Mouse (Mus musculus) heart, embryonic 15.5 days (tissue): ENCODE measurements around the gene Fancg. TPM values are rescaled to one million over a fixed set of nuclear protein-coding genes. Genes with fewer than 3 reads are reported as not detected.
A peak's percentile ranks its signal among the peaks of the same experiment; 100 is the strongest.

Experiments used
- ATAC-seq: fragments of 200-750 bp; cut with Nextera tagmentation; replicated peaks from 2 replicates; pipeline ENCODE4 v1.8.0; 2017; ENCODE audit warnings: low read depth, moderate TSS enrichment; ENCODE audit not compliant: insufficient number of reproducible peaks, insufficient read depth, low FRiP score
- H3K27ac ChIP-seq: fragments of 300-500 bp; sonication (generic); 2 replicates; pipeline ENCODE4 v1.5.1; 2015; ENCODE audit warnings: mild to moderate bottlenecking, inconsistent platforms
- H3K27me3 ChIP-seq: fragments of 300-500 bp; sonication (generic); 2 replicates; pipeline ENCODE4 v1.6.1; 2015; ENCODE audit warnings: inconsistent platforms
- H3K36me3 ChIP-seq: fragments of 300-500 bp; sonication (generic); 2 replicates; pipeline ENCODE4 v1.6.1; 2015; ENCODE audit warnings: mild to moderate bottlenecking, inconsistent platforms
- H3K4me1 ChIP-seq: fragments of 300-500 bp; sonication (generic); replicated peaks from 2 replicates; pipeline ENCODE4 v1.6.1; 2015; ENCODE audit warnings: inconsistent platforms
- H3K4me2 ChIP-seq: fragments of 300-500 bp; sonication (generic); 2 replicates; pipeline ENCODE4 v1.6.1; 2015; ENCODE audit warnings: inconsistent platforms, mild to moderate bottlenecking, moderate library complexity
- H3K4me3 ChIP-seq: fragments of 300-500 bp; sonication (generic); 2 replicates; pipeline ENCODE4 v1.5.1; 2015; ENCODE audit warnings: mild to moderate bottlenecking, inconsistent platforms
- H3K9ac ChIP-seq: fragments of 300-500 bp; sonication (generic); 2 replicates; pipeline ENCODE4 v1.6.1; 2015; ENCODE audit warnings: mild to moderate bottlenecking, inconsistent platforms
- H3K9me3 ChIP-seq: fragments of 300-500 bp; sonication (generic); replicated peaks from 2 replicates; pipeline ENCODE4 v1.6.1; 2016; ENCODE audit warnings: inconsistent platforms
- whole genome bisulfite sequencing: fragments of 180-500 bp; shearing (Covaris S2); methylation state at CpG from one replicate; pipeline ENCODE4 v1.1.7; 2015; ENCODE audit warnings: mixed read lengths; 5-methylcytosine and 5-hydroxymethylcytosine counted together
- polyA plus RNA-seq: library from polyadenylated mRNA; unstranded; fragments of >200 nt; fragmentation: Nextera tagmentation; extraction: Ambion mirVana; gene quantifications from 2 replicates; pipeline ENCODE4 v1.2.1, GENCODE M21; 2015

Fancg gene
- polyA plus RNA-seq, 1 experiment from 2014 or later: 9.8 TPM

DNA sequence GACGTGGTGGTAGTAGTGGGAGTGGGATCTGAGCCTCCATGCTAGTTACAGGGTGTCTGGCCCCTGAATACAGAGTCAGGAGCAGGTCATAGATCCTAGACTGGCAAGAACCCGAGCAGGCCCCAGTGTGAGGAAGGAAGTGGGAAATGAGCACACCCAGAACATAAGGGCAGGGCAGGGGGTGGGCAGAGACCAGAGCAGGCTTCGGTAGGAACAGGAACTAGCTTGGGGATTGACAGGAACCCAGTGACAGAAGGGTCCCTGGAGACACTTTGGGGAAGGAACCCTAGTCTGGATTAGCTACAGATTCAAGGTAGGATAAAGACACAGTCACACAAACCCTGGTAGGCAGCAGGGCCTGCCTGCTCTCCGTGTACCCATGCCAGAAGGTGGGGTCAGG lies 34.4 kb upstream of the Fancg start:
- Histone ChIP-seq H3K27ac (peak overlapping the region; percentile 81), H3K4me2 (peak overlapping the region; percentile 82), H3K27me3 (no peaks in the 10 kb centered on the region), H3K9me3 (no peaks in the 10 kb centered on the region), H3K4me1 (peaks cover 34% of the 10 kb centered on the region), H3K36me3 (no peaks in the 10 kb centered on the region), H3K9ac (peak overlapping the region; percentile 47), H3K4me3 (peak overlapping the region; percentile 72)
- 25% methylated on average over 4 of the region's 4 CpGs for WGBS
- no peak for ATAC-seq

GRCm38 (mm10) chr4:43043644-43044357 lies 33.5 kb upstream of the Fancg start:
- Histone ChIP-seq H3K4me3 (peak overlapping the region; percentile 72), H3K9me3 (no peaks in the 10 kb centered on the region)

DNA sequence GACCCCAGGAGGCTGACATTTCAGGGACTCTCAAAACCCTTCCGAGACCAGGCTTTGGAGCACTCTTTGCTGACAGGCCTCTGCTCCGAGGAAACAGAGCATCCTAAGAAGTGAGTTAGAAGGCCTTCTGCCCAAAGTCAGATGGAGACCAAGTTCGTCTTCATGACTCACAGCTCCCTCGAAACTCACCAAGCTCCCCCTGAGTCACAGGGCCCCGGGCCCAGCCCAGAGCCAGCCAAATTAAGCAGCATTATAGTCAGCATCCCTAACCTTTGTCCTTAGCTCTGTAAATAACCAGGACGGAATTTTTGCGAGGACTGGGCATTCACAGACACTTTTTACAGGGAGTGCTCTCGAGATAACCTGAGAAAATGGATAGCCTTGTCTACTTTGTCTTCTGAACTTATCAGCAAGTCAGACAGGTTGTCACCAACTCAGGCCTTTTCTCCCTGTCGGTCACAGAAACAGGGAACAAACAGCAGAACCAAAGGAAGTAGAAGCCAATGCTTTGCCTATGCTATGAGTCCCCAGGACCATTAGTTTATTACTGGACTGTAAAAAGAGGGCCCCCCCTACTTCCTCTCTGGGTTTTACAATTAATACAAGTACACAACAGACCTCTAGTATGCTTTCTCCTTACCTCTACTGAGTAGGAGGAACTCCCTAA lies 30.7 kb upstream of the Fancg start:
- no peak overlapping the region for H3K27ac ChIP-seq
- H3K27me3 ChIP-seq: no peaks in the 10 kb centered on the region
- peaks cover 7% of the 10 kb centered on the region for H3K36me3 ChIP-seq
- H3K9ac ChIP-seq: no peak overlapping the region
- ATAC-seq: no peak
- H3K4me1 ChIP-seq: peaks cover 46% of the 10 kb centered on the region
- no peaks in the 10 kb centered on the region for H3K9me3 ChIP-seq
- 55% methylated on average over 9 of the region's 9 CpGs for WGBS
- no peak overlapping the region for H3K4me3 ChIP-seq
- no peak overlapping the region for H3K4me2 ChIP-seq

More at GRCm38 (mm10) chr4:43043644-43044357, 33.5 kb upstream of the Fancg start:
- Histone ChIP-seq H3K4me2 (peak overlapping the region; percentile 82), H3K36me3 (no peaks in the 10 kb centered on the region), H3K27me3 (no peaks in the 10 kb centered on the region), H3K9ac (peak overlapping the region; percentile 38), H3K27ac (peak overlapping the region; percentile 81), H3K4me1 (peaks cover 43% of the 10 kb centered on the region)
- WGBS: 19% methylated on average over 7 of the region's 7 CpGs
- ATAC-seq: no peak; the same call in 1 of the 2 replicates

GRCm38 (mm10) chr4:43040114-43040572 lies 29.8 kb upstream of the Fancg start:
- WGBS: under 1% methylated on average over 25 of the region's 25 CpGs
- Histone ChIP-seq H3K4me3 (peak overlapping the region; percentile 87), H3K4me1 (peaks cover 42% of the 10 kb centered on the region), H3K27ac (peak overlapping the region; percentile 80), H3K27me3 (no peaks in the 10 kb centered on the region), H3K4me2 (peak overlapping the region; percentile 95), H3K9me3 (no peaks in the 10 kb centered on the region), H3K36me3 (peaks cover 12% of the 10 kb centered on the region), H3K9ac (peak overlapping the region; percentile 83)
- peak; percentile 98 for ATAC-seq

DNA sequence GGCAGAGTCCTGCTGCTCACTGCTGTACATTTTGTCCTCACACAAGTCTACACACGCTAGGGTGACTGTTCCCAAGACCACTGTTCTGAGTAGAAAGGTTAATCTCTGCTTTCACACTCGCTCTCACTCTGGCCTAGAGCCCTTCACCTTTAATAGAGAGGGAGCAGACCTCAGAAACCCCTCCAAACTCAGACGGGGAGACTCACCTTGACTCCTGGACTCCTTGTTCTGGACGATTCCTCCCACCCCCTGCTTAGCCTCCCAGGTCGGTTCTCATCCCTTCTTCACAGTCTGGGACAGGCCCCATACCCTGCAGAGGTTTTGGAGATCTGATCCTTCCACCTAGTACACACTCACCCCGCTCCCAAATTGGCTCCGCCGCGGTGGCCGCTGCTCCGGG lies 29.3 kb upstream of the Fancg start:
- H3K27ac ChIP-seq: peak overlapping the region; percentile 80
- no peaks in the 10 kb centered on the region for H3K9me3 ChIP-seq
- WGBS: 4% methylated on average over 11 of the region's 11 CpGs
- H3K27me3 ChIP-seq: no peaks in the 10 kb centered on the region
- H3K4me3 ChIP-seq: peak overlapping the region; percentile 87
- peak overlapping the region; percentile 95 for H3K4me2 ChIP-seq
- H3K9ac ChIP-seq: peak overlapping the region; percentile 83
- peaks cover 37% of the 10 kb centered on the region for H3K4me1 ChIP-seq
- ATAC-seq: peak; percentile 11
- H3K36me3 ChIP-seq: peaks cover 14% of the 10 kb centered on the region

GRCm38 (mm10) chr4:43038567-43039495 lies 28.5 kb upstream of the Fancg start:
- Histone ChIP-seq H3K9ac (peak overlapping the region; percentile 83), H3K4me2 (peak overlapping the region; percentile 95), H3K4me1 (peaks cover 29% of the 10 kb centered on the region), H3K4me3 (peak overlapping the region; percentile 87), H3K36me3 (peaks cover 21% of the 10 kb centered on the region), H3K27me3 (no peaks in the 10 kb centered on the region), H3K27ac (peak overlapping the region; percentile 80), H3K9me3 (no peaks in the 10 kb centered on the region)
- 42% methylated on average over 15 of the region's 15 CpGs for WGBS
- ATAC-seq: no peak

DNA sequence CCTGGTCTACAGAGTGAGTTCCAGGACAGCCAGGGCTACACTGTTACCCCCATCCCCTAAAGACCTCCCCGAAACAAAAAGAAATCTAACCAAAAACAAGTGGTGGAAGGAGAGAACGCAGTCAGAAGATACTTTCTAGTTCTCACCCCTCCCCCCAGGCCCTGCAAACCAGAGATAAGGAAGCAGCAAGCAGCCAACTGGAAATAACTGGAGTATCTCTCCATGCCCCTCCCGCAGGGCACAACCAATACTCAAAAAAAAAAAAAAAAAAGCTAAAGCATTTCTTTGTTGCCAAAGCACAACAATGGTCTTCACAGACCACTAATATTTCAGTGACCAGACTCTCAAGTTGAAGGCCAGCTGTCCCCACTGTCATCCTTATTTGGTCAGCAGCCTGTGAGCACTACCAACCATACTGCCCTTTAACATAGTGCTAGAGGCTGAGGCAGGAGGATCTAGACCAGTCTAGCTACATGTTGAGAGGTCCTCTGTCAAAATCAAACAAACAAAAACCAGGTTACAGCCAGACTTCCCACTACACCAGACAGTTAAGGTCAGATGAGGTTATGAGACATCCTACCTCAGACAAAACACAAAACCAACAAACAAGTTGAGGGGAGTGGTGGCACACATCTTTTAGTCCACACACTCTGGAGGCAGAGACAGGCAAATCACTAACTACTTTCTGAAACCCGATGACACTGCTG lies 27.7 kb upstream of the Fancg start:
- Histone ChIP-seq H3K9me3 (no peaks in the 10 kb centered on the region), H3K36me3 (peaks cover 28% of the 10 kb centered on the region), H3K27me3 (no peaks in the 10 kb centered on the region), H3K4me3 (no peak overlapping the region), H3K27ac (no peak overlapping the region), H3K4me2 (no peak overlapping the region; the same call in 1 of the 2 replicates), H3K4me1 (peaks cover 24% of the 10 kb centered on the region), H3K9ac (no peak overlapping the region)
- WGBS: 26% methylated on average over 4 of the region's 4 CpGs
- ATAC-seq: no peak

- H3K4me1 ChIP-seq: peaks cover 28% of the 10 kb centered on the region
Measured at GRCm38 (mm10) chr4:43036356-43036755, 26.1 kb upstream of the Fancg start.

DNA sequence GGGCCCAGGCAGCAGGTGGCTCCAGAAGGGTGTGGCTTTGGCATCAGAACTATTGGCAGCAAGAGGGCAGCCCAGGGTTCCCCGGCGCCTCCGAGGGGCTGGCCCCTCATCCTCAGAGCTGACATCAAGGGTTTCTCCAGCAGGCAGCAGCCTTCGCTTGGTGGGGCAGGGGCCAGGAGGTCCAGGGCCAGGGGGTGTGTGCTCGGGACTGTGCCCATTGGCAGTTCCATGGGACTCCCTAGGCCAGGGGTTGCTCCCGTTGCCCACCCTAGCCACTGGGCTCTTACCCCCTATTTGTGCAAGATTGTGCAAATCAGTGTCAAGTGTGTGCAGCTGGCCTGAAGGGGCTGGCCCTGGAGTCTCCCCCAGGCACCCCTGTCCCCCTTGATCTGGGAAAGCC lies 25.5 kb upstream of the Fancg start:
- Histone ChIP-seq H3K36me3 (peaks cover 28% of the 10 kb centered on the region), H3K9ac (no peak overlapping the region), H3K4me1 (peaks cover 28% of the 10 kb centered on the region), H3K4me2 (no peak overlapping the region), H3K9me3 (no peaks in the 10 kb centered on the region), H3K4me3 (no peak overlapping the region), H3K27me3 (no peaks in the 10 kb centered on the region), H3K27ac (no peak overlapping the region)
- WGBS: 90% methylated on average over 6 of the region's 6 CpGs
- no peak for ATAC-seq

More at GRCm38 (mm10) chr4:43036356-43036755, 26.1 kb upstream of the Fancg start:
- ATAC-seq: no peak
- WGBS: 82% methylated on average over 10 of the region's 10 CpGs
- Histone ChIP-seq H3K27me3 (no peaks in the 10 kb centered on the region), H3K4me2 (no peak overlapping the region), H3K9ac (no peak overlapping the region), H3K4me3 (no peak overlapping the region), H3K9me3 (no peaks in the 10 kb centered on the region), H3K36me3 (peaks cover 28% of the 10 kb centered on the region), H3K27ac (no peak overlapping the region)

- Histone ChIP-seq H3K36me3 (peaks cover 41% of the 10 kb centered on the region), H3K4me1 (peaks cover 22% of the 10 kb centered on the region), H3K4me2 (no peak overlapping the region), H3K27me3 (no peaks in the 10 kb centered on the region), H3K4me3 (no peak overlapping the region), H3K9ac (no peak overlapping the region), H3K27ac (no peak overlapping the region), H3K9me3 (no peaks in the 10 kb centered on the region)
- no peak for ATAC-seq
- WGBS: 81% methylated on average over 14 of the region's 14 CpGs
Measured at GRCm38 (mm10) chr4:43033481-43033880, 23.2 kb upstream of the Fancg start.
